Mouse (Mus musculus): ENCODE measurements around the gene Angptl6. TPM values are rescaled to one million over a fixed set of nuclear protein-coding genes. Genes with fewer than 3 reads are reported as not detected.

Angptl6 gene
- polyA plus RNA-seq, 1 experiment from 2014 or later, result 15.5 TPM

DNA sequence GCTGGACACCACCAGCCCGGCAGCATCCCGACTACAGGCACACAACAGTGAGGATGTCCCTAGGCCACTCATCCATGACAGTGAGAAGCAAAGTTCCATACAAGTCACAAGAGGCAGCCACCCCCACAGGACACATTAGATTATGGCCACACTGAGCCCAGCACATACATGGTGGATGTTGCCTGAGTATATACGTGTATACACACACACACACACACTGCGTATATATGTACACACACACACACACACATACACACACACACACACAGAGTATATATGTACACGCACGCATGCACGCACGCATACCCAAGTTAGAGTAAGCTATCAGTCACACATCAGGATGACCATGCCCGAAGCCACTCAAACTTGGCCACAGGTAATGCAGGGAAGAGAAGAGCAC, 15.9 kb upstream of the Angptl6 start:
- Histone ChIP-seq H3K27ac (ENCODE audit: low read depth, low read length) (no peak overlapping the region), H3K4me2 (ENCODE audit: low read length) (no peak overlapping the region), H3K9me3 (replicated peaks; ENCODE audit: control insufficient read depth, low read length) (no peaks in the 10 kb centered on the region), H3K9ac (ENCODE audit: low read length) (no peak overlapping the region), H3K27me3 (replicated peaks; ENCODE audit: control insufficient read depth, insufficient read depth, low read length) (no peaks in the 10 kb centered on the region), H3K4me3 (ENCODE audit: low read depth, low read length) (no peak overlapping the region), H3K36me3 (ENCODE audit: control insufficient read depth, insufficient read depth, low read length) (peaks cover 69% of the 10 kb centered on the region), H3K4me1 (ENCODE audit: control insufficient read depth, insufficient read depth, low read length) (peaks cover 9% of the 10 kb centered on the region)
- 91% methylated on average over 9 of the region's 9 CpGs for WGBS
- DNase-seq (ENCODE audit: low spot score) (no peak), ATAC-seq (no peak)

GRCm38 (mm10) chr9:20894629-20895028, 15.1 kb upstream of the Angptl6 start:
- no peak for DNase-seq (ENCODE audit: low spot score)
- no peaks in the 10 kb centered on the region for H3K27me3 ChIP-seq (replicated peaks; ENCODE audit: control insufficient read depth, insufficient read depth, low read length)
- peaks cover 76% of the 10 kb centered on the region for H3K36me3 ChIP-seq (ENCODE audit: control insufficient read depth, insufficient read depth, low read length)
- no peak overlapping the region for H3K27ac ChIP-seq (ENCODE audit: low read depth, low read length)
- ATAC-seq, result no peak
- H3K9ac ChIP-seq (ENCODE audit: low read length), result no peak overlapping the region
- no peak overlapping the region for H3K4me2 ChIP-seq (ENCODE audit: low read length)
- H3K4me1 ChIP-seq (ENCODE audit: control insufficient read depth, insufficient read depth, low read length), result peaks cover 9% of the 10 kb centered on the region
- H3K9me3 ChIP-seq (replicated peaks; ENCODE audit: control insufficient read depth, low read length), result no peaks in the 10 kb centered on the region
- no peak overlapping the region for H3K4me3 ChIP-seq (ENCODE audit: low read depth, low read length)
- 88% methylated on average over 15 of the region's 15 CpGs for WGBS

- H3K27ac ChIP-seq (ENCODE audit: low read depth, low read length), result no peak overlapping the region
- 90% methylated on average over 13 of the region's 13 CpGs for WGBS
- no peaks in the 10 kb centered on the region for H3K9me3 ChIP-seq (replicated peaks; ENCODE audit: control insufficient read depth, low read length)
- H3K4me2 ChIP-seq (ENCODE audit: low read length), result no peak overlapping the region
- peaks cover 80% of the 10 kb centered on the region for H3K36me3 ChIP-seq (ENCODE audit: control insufficient read depth, insufficient read depth, low read length)
- H3K4me1 ChIP-seq (ENCODE audit: control insufficient read depth, insufficient read depth, low read length), result peaks cover 9% of the 10 kb centered on the region
- ATAC-seq, result no peak
- no peak overlapping the region for H3K4me3 ChIP-seq (ENCODE audit: low read depth, low read length)
- no peak for DNase-seq (ENCODE audit: low spot score)
- no peaks in the 10 kb centered on the region for H3K27me3 ChIP-seq (replicated peaks; ENCODE audit: control insufficient read depth, insufficient read depth, low read length)
- no peak overlapping the region for H3K9ac ChIP-seq (ENCODE audit: low read length)
Observed at GRCm38 (mm10) chr9:20893590-20894343, 14.2 kb upstream of the Angptl6 start.

DNA sequence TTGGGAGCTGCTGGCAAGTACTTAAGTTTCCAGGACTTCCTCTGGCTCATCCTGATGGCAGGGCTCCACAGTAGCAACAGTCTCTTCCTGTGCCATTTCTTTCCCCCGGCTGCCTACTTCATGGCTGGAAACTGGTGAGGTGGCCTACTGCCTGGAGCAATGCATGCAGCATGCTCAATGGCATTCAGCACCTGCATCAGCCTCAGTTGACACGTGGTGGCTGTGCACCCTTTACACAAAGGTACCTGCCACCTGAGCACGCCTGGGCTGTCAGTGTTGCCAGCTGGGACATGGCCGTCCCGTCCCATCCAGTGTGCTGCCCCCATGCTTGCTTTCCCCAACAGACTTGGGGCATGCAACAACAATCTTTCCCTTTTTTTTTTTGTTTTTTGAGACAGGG, 13.5 kb upstream of the Angptl6 start:
- peaks cover 80% of the 10 kb centered on the region for H3K36me3 ChIP-seq (ENCODE audit: control insufficient read depth, insufficient read depth, low read length)
- no peak for ATAC-seq
- H3K9ac ChIP-seq (ENCODE audit: low read length), result no peak overlapping the region
- no peak for DNase-seq (ENCODE audit: low spot score)
- no peaks in the 10 kb centered on the region for H3K9me3 ChIP-seq (replicated peaks; ENCODE audit: control insufficient read depth, low read length)
- H3K4me1 ChIP-seq (ENCODE audit: control insufficient read depth, insufficient read depth, low read length), result peaks cover 9% of the 10 kb centered on the region
- no peak overlapping the region for H3K27ac ChIP-seq (ENCODE audit: low read depth, low read length)
- WGBS, result 66% methylated on average over 5 of the region's 5 CpGs
- no peak overlapping the region for H3K4me3 ChIP-seq (ENCODE audit: low read depth, low read length)
- no peaks in the 10 kb centered on the region for H3K27me3 ChIP-seq (replicated peaks; ENCODE audit: control insufficient read depth, insufficient read depth, low read length)
- no peak overlapping the region for H3K4me2 ChIP-seq (ENCODE audit: low read length)

- no peak for ATAC-seq
- no peak for DNase-seq (ENCODE audit: low spot score)
- Histone ChIP-seq H3K27ac (ENCODE audit: low read depth, low read length) (no peak overlapping the region), H3K27me3 (replicated peaks; ENCODE audit: control insufficient read depth, insufficient read depth, low read length) (no peaks in the 10 kb centered on the region), H3K4me3 (ENCODE audit: low read depth, low read length) (no peak overlapping the region), H3K36me3 (ENCODE audit: control insufficient read depth, insufficient read depth, low read length) (peaks cover 79% of the 10 kb centered on the region), H3K9ac (ENCODE audit: low read length) (no peak overlapping the region), H3K4me1 (ENCODE audit: control insufficient read depth, insufficient read depth, low read length) (peaks cover under 1% of the 10 kb centered on the region), H3K4me2 (ENCODE audit: low read length) (no peak overlapping the region), H3K9me3 (replicated peaks; ENCODE audit: control insufficient read depth, low read length) (no peaks in the 10 kb centered on the region)
- WGBS, result 84% methylated on average over 5 of the region's 5 CpGs
Observed at GRCm38 (mm10) chr9:20892104-20892653, 12.7 kb upstream of the Angptl6 start.

GRCm38 (mm10) chr9:20891339-20892103, 12.0 kb upstream of the Angptl6 start:
- no peak for DNase-seq (ENCODE audit: low spot score)
- Histone ChIP-seq H3K4me1 (ENCODE audit: control insufficient read depth, insufficient read depth, low read length) (no peaks in the 10 kb centered on the region), H3K27me3 (replicated peaks; ENCODE audit: control insufficient read depth, insufficient read depth, low read length) (no peaks in the 10 kb centered on the region), H3K4me3 (ENCODE audit: low read depth, low read length) (no peak overlapping the region), H3K27ac (ENCODE audit: low read depth, low read length) (no peak overlapping the region), H3K9ac (ENCODE audit: low read length) (no peak overlapping the region), H3K36me3 (ENCODE audit: control insufficient read depth, insufficient read depth, low read length) (peaks cover 73% of the 10 kb centered on the region), H3K9me3 (replicated peaks; ENCODE audit: control insufficient read depth, low read length) (no peaks in the 10 kb centered on the region), H3K4me2 (ENCODE audit: low read length) (no peak overlapping the region)
- WGBS, result 84% methylated on average over 26 of the region's 26 CpGs
- no peak for ATAC-seq

DNA sequence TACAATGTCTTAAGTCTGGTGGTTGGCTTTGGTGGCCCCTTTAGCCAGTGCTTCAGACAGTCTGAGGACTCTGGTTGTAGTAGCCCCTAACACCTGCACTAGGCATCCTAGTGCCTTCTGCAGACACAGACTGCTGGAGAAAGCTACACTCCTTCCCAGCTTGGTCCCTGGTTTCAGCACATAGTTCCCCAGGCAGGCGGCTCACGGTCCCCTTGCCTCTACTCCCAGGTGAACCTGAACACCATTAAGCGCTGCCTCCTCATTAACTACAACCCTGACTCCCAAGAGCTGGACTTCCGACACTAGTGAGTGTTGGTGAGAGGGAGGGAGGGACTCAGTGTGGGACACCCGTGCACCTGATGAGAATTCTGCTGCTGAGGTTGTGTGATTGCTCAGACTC, 10.9 kb upstream of the Angptl6 start:
- DNase-seq (ENCODE audit: low spot score) (no peak), ATAC-seq (no peak)
- Histone ChIP-seq H3K4me3 (ENCODE audit: low read depth, low read length) (no peak overlapping the region), H3K9ac (ENCODE audit: low read length) (no peak overlapping the region), H3K9me3 (replicated peaks; ENCODE audit: control insufficient read depth, low read length) (no peaks in the 10 kb centered on the region), H3K36me3 (ENCODE audit: control insufficient read depth, insufficient read depth, low read length) (peaks cover 62% of the 10 kb centered on the region), H3K4me2 (ENCODE audit: low read length) (no peak overlapping the region), H3K27ac (ENCODE audit: low read depth, low read length) (no peak overlapping the region), H3K4me1 (ENCODE audit: control insufficient read depth, insufficient read depth, low read length) (no peaks in the 10 kb centered on the region), H3K27me3 (replicated peaks; ENCODE audit: control insufficient read depth, insufficient read depth, low read length) (no peaks in the 10 kb centered on the region)
- WGBS, result 89% methylated on average over 5 of the region's 5 CpGs

DNA sequence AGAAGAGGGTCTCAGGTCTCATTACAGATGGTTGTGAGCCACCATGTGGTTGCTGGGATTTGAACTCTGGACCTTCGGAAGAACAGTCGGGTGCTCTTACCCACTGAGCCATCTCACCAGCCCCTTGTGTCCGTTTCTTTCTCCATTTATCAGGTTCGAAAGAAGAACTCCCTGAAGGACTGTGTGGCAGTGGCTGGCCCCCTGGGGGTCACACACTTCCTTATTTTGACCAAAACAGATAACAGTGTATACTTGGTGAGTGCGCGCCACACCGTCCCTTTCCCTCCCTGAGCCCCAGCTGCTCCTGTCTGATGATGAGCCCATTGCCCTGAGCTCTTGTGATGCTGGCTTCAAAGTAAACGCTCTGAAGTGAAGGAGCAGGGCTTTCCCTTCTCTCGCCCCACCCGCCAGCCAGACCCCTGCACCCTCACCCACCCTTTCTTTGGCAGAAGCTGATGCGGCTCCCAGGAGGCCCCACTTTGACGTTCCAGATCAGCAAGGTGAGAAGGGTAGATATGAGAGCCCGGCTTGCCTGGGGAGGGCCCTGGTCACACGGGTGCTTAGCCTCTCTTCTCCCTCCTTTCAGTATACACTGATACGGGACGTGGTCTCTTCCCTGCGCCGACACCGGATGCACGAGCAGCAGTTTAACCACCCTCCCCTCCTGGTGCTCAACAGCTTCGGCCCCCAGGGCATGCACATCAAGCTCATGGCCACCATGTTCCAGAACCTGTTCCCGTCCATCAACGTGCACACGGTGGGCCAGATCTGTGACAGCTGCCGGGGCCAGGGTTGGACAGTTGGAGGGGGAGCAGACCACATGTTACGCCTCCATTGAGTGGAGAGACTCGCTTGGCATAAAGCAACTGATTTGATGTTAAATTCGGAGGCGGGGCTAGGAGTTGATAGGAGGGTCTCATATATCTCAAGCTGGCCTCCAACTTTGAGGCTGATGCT, 9.9 kb upstream of the Angptl6 start:
- no peaks in the 10 kb centered on the region for H3K4me1 ChIP-seq (ENCODE audit: control insufficient read depth, insufficient read depth, low read length)
- H3K36me3 ChIP-seq (ENCODE audit: control insufficient read depth, insufficient read depth, low read length), result peaks cover 52% of the 10 kb centered on the region
- H3K4me3 ChIP-seq (ENCODE audit: low read depth, low read length), result peak overlapping the region; percentile 86; the same call in 1 of the 2 replicates
- no peak overlapping the region for H3K27ac ChIP-seq (ENCODE audit: low read depth, low read length)
- WGBS, result 89% methylated on average over 29 of the region's 29 CpGs
- no peak overlapping the region for H3K9ac ChIP-seq (ENCODE audit: low read length)
- H3K4me2 ChIP-seq (ENCODE audit: low read length), result peak overlapping the region; percentile 92; the same call in 1 of the 2 replicates
- DNase-seq (ENCODE audit: low spot score) (no peak), ATAC-seq (no peak)
- H3K9me3 ChIP-seq (replicated peaks; ENCODE audit: control insufficient read depth, low read length), result no peaks in the 10 kb centered on the region
- H3K27me3 ChIP-seq (replicated peaks; ENCODE audit: control insufficient read depth, insufficient read depth, low read length), result no peaks in the 10 kb centered on the region

Measured in forebrain, embryonic 14.5 days (tissue).